Mouse (Mus musculus) G1E (cell line): ENCODE measurements at regions not wholly inside any gene's neighbourhood (a gene's known extent, or its start where the extent isn't known, plus 50 kb on each side); places are given as distances from the start of the nearest gene placed in this dataset.

Experiments
- CTCF ChIP-seq: IDR thresholded peaks from 2 replicates; pipeline ENCODE4 v1.5.1; 2012; ENCODE audit warnings: low read depth, low read length, inconsistent platforms, mixed read lengths
- GATA1 ChIP-seq: IDR thresholded peaks from 2 replicates; pipeline ENCODE4 v1.6.1; 2012; ENCODE audit warnings: borderline replicate concordance, low read length, inconsistent platforms, mixed read lengths
- GATA2 ChIP-seq: IDR thresholded peaks from 2 replicates; pipeline ENCODE4 v1.6.1; 2012; ENCODE audit warnings: low read depth, low read length, inconsistent platforms, borderline replicate concordance
- POLR2AphosphoS5 ChIP-seq: IDR thresholded peaks from 2 replicates; pipeline ENCODE4 v1.6.1; 2012; ENCODE audit warnings: low read depth, low read length, inconsistent platforms; ENCODE audit not compliant: insufficient replicate concordance
- TAL1 ChIP-seq: conservative IDR thresholded peaks from 2 replicates; pipeline ENCODE4 v1.6.1; 2012; ENCODE audit warnings: low read depth, low read length, inconsistent platforms, mixed read lengths

DNA sequence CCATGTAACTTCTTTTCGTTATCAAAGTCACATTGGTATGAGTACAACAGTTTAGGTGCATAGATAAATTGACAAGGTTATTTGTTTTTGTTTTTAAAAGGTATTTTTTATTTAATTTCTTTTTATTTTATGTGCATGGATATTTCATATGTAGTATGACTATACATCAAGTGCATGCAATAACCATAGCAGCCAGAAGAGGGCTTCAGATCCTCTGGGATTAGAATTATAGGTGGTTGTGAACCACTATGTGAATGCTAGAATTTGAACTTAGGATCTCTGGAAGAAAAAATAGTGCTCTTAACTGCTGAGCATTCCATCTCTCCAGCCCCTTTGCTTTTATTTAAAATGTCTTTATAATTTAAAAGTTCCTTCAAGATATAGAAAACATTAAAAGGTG, 258.7 kb downstream of the Mbnl1 start:
- TF ChIP-seq CTCF: no peak
- no peak for TF ChIP-seq GATA1
- no peak for TF ChIP-seq TAL1
- no peak for TF ChIP-seq POLR2AphosphoS5
- no peak for TF ChIP-seq GATA2
